Mouse (Mus musculus): ENCODE results near the gene Mmp20.

DNA sequence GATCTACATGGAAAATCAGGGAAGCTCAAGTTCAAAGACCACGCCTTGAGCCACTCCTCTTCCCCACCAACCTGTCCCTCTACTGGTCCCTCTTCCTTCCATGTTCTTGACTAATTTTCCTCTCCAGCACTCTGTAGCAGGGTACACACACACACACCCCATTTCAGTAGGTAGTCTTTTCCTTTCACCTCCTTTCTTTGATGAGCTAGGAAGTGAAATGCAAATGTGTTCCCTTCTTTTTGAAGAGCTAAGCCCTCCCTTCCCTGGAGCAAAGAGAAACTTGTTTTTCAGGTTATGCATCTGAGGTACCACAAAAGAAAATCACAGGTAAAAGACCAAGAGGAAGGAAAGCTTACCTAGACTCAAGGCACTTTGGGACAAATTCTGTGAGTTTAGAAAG, 93.5 kb downstream of the Mmp20 start:
- no peak for TF ChIP-seq CTCF (IDR thresholded peaks at IDR 0.05; ENCODE audit: borderline replicate concordance, extremely low read depth, insufficient read depth, insufficient read length)
- no peak for TF ChIP-seq POLR2A (IDR thresholded peaks at IDR 0.05; ENCODE audit: borderline replicate concordance, extremely low read depth, insufficient read depth, insufficient read length, poor library complexity, severe bottlenecking)
